Mouse (Mus musculus) urinary bladder, postnatal 25 days (tissue): ENCODE data around the gene Lrig1.

Experiments
- DNase-seq: peaks from one replicate; pipeline ENCODE4 v3.0.0; 2022; ENCODE audit warnings: low spot score

Gene Lrig1

DNA sequence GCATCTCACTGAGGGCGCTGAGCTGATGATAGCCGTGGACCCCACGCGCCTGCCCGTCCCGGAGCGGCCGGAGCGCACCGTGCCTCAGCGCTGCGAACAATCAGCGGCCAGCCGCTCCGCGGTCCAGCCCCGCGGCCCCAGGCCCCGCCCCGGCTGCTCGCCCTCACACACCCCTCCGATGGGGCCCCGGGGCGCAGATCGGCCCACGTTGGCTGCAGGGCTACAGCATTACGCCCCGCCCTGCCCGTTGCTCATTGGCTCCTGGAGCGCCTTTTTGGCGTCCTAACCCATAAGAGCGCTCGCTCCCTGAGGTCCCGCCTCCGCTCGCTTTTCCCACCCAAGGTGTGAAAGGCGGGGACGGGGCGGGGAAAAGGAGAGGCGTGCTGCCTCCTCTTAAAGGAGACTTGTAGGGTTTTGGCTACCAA, at the start of gene Lrig1:
Gene Lrig1, minus strand, starts transcription at position 92 of the 425 bp plus-strand sequence.
- DNase-seq: peak; percentile 95

DNA sequence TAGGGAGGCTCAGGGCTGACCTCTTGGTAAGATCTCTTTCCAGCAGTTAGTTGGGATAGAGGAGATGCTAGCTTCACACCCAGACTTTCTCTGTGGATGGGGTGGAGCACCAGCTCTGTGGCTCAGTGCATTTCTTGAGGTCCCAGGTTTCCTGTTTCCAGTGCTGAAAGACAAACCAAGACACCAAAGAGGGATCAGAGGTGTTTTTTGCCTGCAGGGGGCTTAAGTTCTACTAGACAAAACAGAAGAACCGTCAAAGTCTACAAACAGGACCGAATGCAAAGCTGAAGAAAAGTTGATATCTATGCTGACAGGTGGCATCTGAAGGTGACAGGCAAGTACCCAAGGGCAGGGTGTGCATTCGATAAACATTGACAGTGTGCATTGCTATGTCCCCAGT, 49.7 kb upstream of the Lrig1 start:
- no peak for DNase-seq

- DNase-seq: no peak
These were observed 48.4 kb upstream of the Lrig1 start for GRCm38 (mm10) chr6:94748361-94748760.

- no peak for DNase-seq
These were observed 40.3 kb upstream of the Lrig1 start for GRCm38 (mm10) chr6:94740117-94740729.

DNA sequence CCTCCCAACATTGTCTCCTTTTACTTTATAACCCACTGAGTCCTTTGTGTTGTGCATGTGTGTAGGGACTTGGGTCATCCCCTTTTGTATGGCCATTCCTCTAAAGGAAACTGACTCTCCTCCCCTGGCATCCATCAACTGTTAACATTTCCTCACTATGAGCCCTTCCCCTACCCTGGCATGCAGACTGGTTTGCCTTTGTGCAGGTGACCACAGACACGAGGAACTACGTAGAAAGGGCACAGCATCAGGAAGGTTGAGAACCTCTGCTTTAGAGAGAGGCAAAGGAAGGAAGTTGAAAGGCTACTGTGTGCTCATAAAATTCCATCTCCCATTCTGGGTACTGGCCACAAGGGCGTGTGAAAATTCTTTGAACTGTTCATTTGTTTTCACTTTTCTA, 38.7 kb upstream of the Lrig1 start:
- DNase-seq: no peak

DNA sequence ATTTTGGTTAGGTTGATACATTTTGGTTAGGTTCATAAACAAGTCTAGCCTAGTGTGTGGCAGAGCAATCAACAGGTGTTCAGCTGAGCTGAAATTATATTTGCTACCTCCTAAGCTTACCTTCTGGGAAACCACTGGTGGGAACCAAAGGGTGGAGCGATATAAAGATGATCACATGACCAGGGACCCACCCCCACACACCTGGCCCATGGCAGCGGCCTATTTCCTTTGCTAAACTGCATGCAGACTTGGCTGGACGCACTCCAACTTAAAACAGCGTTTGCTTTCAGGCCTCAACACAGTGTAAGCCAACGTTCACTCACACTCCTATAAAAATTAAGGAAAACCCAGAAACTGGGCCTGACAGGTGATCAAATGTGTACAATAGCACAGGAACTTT, 33.9 kb upstream of the Lrig1 start:
- DNase-seq: no peak

- DNase-seq: no peak
These were observed 29.9 kb upstream of the Lrig1 start for GRCm38 (mm10) chr6:94729847-94730246.

DNA sequence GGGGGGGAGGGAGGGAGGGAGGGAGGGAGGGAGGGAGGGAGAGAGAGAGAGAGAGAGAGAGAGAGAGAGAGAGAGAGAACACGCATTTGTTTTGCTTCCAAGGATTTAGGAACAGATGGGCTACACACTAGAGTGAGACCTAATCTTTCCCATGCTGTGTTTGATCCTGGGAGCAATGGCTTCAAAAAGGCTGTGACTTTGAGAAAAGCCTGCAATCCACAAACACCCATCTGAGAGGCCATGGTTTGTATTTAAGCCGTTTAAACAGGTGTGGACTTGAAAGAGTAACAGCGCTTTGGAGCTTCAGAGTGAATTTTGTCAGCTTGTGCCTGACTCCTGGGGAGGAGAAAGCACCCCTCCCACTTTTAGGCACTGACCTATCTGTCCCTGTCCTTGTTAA, 29.2 kb upstream of the Lrig1 start:
- no peak for DNase-seq

DNA sequence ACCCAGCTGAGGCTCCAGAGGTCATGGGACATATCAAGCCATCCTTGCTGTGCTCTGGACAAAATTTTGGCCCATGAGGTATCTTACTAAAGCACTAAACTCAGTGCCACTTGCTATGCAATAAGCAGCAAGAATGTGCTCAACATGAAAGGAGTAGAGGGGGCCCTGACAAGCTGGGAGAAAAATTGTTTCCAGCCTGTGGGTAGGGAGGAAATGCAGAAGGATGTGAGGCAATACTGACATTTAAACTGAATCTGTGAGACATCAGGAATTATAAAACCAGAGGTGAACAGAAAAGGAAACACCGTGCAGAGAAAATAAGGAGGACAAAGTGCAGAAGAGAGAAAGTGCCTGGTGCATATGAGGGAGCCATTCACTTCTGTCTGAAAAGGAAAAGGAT, 24.7 kb upstream of the Lrig1 start:
- DNase-seq: no peak

DNA sequence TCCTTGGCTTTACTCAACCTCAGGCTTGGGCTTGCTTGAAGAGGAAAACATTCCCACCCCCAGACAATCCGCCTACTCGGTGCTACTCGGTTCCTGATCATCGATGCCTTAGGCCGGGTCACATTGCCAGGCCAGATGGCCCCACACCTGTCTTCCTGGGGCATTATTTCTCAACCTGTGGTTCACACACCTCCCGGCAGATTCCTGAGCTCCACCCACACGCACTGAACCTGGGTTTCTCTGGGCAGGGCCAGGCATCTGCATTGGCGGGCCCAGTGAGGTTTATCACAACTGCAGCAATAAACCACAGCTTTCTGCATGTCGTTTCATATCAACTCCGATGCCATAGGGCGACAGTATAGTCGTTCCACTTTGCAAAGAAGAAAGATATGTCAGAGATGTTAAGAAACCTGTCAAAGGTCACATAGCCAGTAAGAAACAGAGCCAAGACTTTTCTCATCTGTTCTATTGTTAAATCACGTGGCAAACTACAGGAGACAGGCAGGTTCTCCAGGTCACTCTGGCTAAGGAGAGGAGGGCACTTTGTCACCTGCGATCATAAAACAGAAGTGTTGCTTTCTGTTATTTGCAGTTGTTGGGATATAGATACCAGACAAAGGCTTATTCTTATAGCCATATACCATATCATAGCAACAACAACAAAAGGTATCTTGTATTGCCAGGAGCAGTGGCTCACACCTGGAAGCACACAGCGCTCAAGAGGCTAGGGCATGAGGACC, 18.8 kb upstream of the Lrig1 start:
- DNase-seq: no peak

DNA sequence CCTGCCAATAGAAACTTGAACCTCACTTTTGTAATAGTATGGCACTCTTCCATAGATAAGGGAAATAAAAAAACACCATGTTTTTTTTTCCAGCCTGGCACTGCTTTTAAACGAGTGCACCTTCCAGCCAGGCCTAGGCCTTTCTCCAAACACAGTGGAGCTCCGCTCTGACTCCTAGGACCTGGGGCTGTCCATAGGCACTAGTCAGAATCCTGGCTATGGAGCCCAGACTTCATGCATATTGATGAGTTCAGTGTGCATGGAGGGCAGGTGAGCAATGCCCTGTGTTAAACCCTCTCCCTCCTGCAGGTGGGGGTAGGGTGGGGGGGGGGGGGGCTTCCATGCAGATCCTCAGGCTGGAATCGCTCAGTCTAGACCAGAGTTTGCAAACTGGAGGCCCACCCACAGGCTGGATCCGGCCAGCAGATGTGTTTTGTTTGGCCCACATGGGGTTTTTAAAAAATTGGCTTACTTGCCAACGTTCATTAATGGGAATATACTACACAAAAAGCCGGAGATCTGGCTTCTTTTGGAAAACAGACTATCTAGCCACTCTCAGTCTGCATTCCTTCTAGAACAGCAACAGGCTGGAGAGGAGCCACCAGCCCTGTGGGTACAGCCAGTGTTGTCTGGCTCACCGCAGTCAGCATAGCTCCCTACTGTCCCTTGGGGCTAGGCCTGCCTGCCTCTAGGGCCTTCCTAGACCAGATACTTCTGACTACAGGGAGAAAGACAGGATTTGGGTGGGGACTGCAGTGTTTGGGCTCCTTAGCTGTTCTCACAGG, 17.9 kb upstream of the Lrig1 start:
- DNase-seq: no peak

GRCm38 (mm10) chr6:94715645-94715940, 15.6 kb upstream of the Lrig1 start:
- no peak for DNase-seq

GRCm38 (mm10) chr6:94714815-94715644, 15.1 kb upstream of the Lrig1 start:
- no peak for DNase-seq

DNA sequence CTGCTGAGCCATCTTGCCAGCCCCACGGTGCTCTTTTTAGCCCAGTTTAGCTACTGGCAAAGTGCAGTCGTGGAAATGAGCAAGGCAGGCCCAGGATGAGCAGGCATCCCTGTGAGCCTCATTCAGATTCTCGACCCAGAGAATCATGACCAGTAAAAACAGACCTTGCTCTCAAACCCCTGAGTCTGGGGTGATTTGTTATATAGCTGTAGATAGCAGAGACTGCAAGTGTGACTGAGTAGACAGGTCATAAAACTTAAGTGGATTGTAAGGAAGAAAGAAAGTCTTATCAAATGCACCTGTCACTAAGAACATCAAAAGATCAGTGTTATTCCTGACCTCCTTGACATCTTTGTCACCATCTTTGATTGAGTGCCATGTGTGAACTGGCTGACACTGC, 9.9 kb upstream of the Lrig1 start:
- DNase-seq: no peak

GRCm38 (mm10) chr6:94709150-94709549, 9.2 kb upstream of the Lrig1 start:
- no peak for DNase-seq

DNA sequence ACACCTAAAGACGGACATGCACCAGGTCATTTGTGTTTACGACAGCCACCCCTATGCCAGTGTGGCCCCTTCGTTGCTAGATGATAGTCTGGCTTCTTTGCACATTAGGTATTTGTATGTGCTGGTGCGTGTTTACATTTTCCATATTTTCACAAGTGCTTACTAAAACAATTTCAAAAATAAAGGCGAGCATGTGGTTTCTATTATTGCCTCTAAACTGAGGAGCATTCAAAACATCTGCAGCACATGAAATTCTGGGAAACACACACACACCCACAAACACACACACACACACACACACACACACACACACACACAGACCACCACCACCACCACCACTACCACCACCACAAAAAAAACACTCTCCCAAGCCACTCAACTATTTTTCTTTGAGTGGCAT, 7.3 kb upstream of the Lrig1 start:
- DNase-seq: no peak

- DNase-seq: no peak
These were observed 6.0 kb upstream of the Lrig1 start for GRCm38 (mm10) chr6:94705931-94706330.

GRCm38 (mm10) chr6:94702993-94703392, 3.0 kb upstream of the Lrig1 start:
- no peak for DNase-seq

- DNase-seq: no peak
These were observed 1.1 kb upstream of the Lrig1 start for GRCm38 (mm10) chr6:94701071-94701470.

- peak; percentile 51 for DNase-seq
These were observed 654 bp upstream of the Lrig1 start for GRCm38 (mm10) chr6:94700612-94701011.

GRCm38 (mm10) chr6:94699173-94699987, 578 bp downstream of the Lrig1 start:
- DNase-seq: peak; percentile 31
